Mouse (Mus musculus) C2C12 (cell line): Measurements from ENCODE around the gene Nop56.

Experiments used
- CEBPB ChIP-seq: IDR thresholded peaks from one replicate; pipeline ENCODE4 v1.6.1; 2011; ENCODE audit warnings: low read depth, mild to moderate bottlenecking, control low read depth, moderate library complexity
- CTCF ChIP-seq: IDR thresholded peaks from one replicate; pipeline ENCODE4 v1.5.1; 2011; ENCODE audit not compliant: control insufficient read depth, insufficient read depth, insufficient read length

DNA sequence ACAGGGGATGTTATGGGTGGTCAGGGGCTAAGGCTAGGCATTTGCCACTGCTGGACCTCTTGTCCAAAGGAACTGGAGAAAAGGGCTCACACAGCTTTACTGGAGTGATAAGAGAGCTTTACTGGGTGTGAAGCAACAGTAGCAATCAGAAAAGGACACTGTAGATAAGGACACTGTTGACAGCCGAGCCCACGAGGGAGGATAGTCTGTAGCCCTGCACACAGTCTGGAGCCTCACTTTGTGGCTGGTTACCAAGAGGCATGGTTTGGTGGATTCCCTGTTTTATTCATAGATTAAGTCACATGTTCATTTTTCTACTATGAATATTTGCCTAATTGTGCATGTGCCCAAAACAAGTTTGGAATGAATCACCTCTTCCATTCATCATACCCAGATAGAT is 11.8 kb upstream of the Nop56 start:
- TF ChIP-seq CEBPB, result no peak
- no peak for TF ChIP-seq CTCF
